ENCODE assay signal across 29 mouse cellular contexts in genomic region chr3:135568633-135569032, GRCm38 (mm10).
DNase-seq lines count a peak whose midpoint lies in the region; ATAC-seq and TF ChIP-seq lines count a peak whose summit lies in the region.
"Had no signal": no experiment of that assay in that cellular context is flagged by ENCODE, and none has a peak within 500 bp of the region (broad histone marks: within the 10 kb centered on the region; RNA-seq: fewer than 3 reads in every experiment).

No protein-coding gene starts in this region.

- H3K4me3 ChIP-seq in heart, embryonic 12.5 days, result no peak overlapping the region
- no peak overlapping the region for H3K4me3 ChIP-seq in lung, postnatal 0 days (ENCODE audit: low read depth, low read length)
- no peak overlapping the region for H3K4me3 ChIP-seq in MEL (ENCODE audit: control insufficient read depth in 1 of 2, insufficient read depth in 1 of 2, low read depth in 2 of 2, low read length in 2 of 2)
- H3K4me3 ChIP-seq: embryonic facial prominence, embryonic 15.5 days; forebrain, embryonic 13.5 days; heart, adult 2 months; hindbrain, embryonic 10.5 days; kidney, embryonic 15.5 days; left cerebral cortex, adult 2 months; limb, embryonic 12.5 days; liver, embryonic 15.5 days had no signal

- no peaks in the 10 kb centered on the region for H3K79me2 ChIP-seq in MEL (ENCODE audit: control insufficient read depth, insufficient read depth, low read length, poor library complexity)

- peak overlapping the region; percentile 37; the same call in 1 of the 2 replicates for H3K27ac ChIP-seq in heart, embryonic 12.5 days (ENCODE audit: poor library complexity, severe bottlenecking)
- no peak overlapping the region for H3K27ac ChIP-seq in lung, postnatal 0 days (ENCODE audit: low read length)
- H3K27ac ChIP-seq in MEL (ENCODE audit: control insufficient read depth, low read depth, low read length), result no peak overlapping the region
- H3K27ac ChIP-seq: embryonic facial prominence, embryonic 15.5 days; forebrain, embryonic 13.5 days; hindbrain, embryonic 10.5 days; kidney, embryonic 15.5 days; left cerebral cortex, adult 2 months; limb, embryonic 12.5 days; liver, embryonic 15.5 days; stomach, postnatal 0 days had no signal

- H3K27me3 ChIP-seq in heart, embryonic 12.5 days (replicated peaks), result no peaks in the 10 kb centered on the region
- H3K27me3 ChIP-seq in lung, postnatal 0 days (replicated peaks; ENCODE audit: insufficient read depth, low read length), result no peaks in the 10 kb centered on the region
- H3K27me3 ChIP-seq in MEL (ENCODE audit: control insufficient read depth in 1 of 2, insufficient read depth in 2 of 2, low read length in 2 of 2), result no peaks in the 10 kb centered on the region
- H3K27me3 ChIP-seq in splenic B cell, adult 2 months (ENCODE audit: control insufficient read depth, insufficient read depth, low read length, poor library complexity, severe bottlenecking), result no peaks in the 10 kb centered on the region
- H3K27me3 ChIP-seq: embryonic facial prominence, embryonic 15.5 days; forebrain, embryonic 13.5 days; kidney, embryonic 15.5 days; limb, embryonic 12.5 days; liver, embryonic 15.5 days had no signal

- no peak for TF ChIP-seq CTCF in lung, postnatal 0 days (IDR thresholded peaks at IDR 0.05)
- no peak for TF ChIP-seq CTCF in MEL (IDR thresholded peaks at IDR 0.05 in 2 of 3, conservative IDR thresholded peaks at IDR 0.05 in 1 of 3; ENCODE audit: control insufficient read depth in 1 of 3, insufficient read depth in 1 of 3, low read depth in 2 of 3, low read length in 3 of 3, poor library complexity in 1 of 3, severe bottlenecking in 1 of 3)

- DNase-seq in heart, adult 8-10 months (ENCODE audit: low spot score), result no peak
- peak; percentile 12 for DNase-seq in lung, postnatal 0 days (ENCODE audit: low spot score)
- no peak for DNase-seq in lung, postnatal 4 days
- peak; percentile 23 for DNase-seq in MEL (ENCODE audit: low read depth, low spot score)
- peak; percentile 15 for DNase-seq in splenic B cell, adult 2 months (ENCODE audit: low read depth, low spot score)
- no peak for DNase-seq in right cerebral cortex, adult 2 months (ENCODE audit: low spot score in 2 of 2)
- DNase-seq: adrenal gland, postnatal 14 days; cerebellum, adult 11 months; cerebellum, adult 9-10 months; gastrocnemius, postnatal 25 days; kidney, adult 18-20 months; kidney, postnatal 25 days; lung, embryonic 14.5 days; lung, postnatal 36 days; midbrain, embryonic 14.5 days; right cerebral cortex, postnatal 14 days; thymus, adult 2 months; thymus, postnatal 36 days had no signal

- TF ChIP-seq EP300 in lung, postnatal 0 days (IDR thresholded peaks at IDR 0.05), result no peak
- TF ChIP-seq EP300 in MEL (IDR thresholded peaks at IDR 0.05; ENCODE audit: low read depth in 1 of 2, low read length in 2 of 2), result no peak; a peak in 1 of 4 replicates

- H3K9ac ChIP-seq in heart, embryonic 12.5 days, result no peak overlapping the region
- no peak overlapping the region for H3K9ac ChIP-seq in lung, postnatal 0 days (replicated peaks; ENCODE audit: low read depth)
- no peak overlapping the region for H3K9ac ChIP-seq in MEL (ENCODE audit: control insufficient read depth, low read depth, low read length, poor library complexity, severe bottlenecking)
- H3K9ac ChIP-seq: embryonic facial prominence, embryonic 15.5 days; forebrain, embryonic 13.5 days; kidney, embryonic 15.5 days; limb, embryonic 12.5 days; liver, embryonic 15.5 days; lung, embryonic 14.5 days had no signal

- H3K4me2 ChIP-seq in heart, embryonic 12.5 days, result no peak overlapping the region
- no peak overlapping the region for H3K4me2 ChIP-seq in lung, postnatal 0 days (replicated peaks; ENCODE audit: low read depth, low read length)
- H3K4me2 ChIP-seq: embryonic facial prominence, embryonic 15.5 days; forebrain, embryonic 13.5 days; kidney, embryonic 15.5 days; limb, embryonic 12.5 days; liver, embryonic 15.5 days; lung, embryonic 14.5 days had no signal

- H3K9me3 ChIP-seq in heart, embryonic 12.5 days (replicated peaks), result no peaks in the 10 kb centered on the region
- H3K9me3 ChIP-seq in lung, postnatal 0 days (ENCODE audit: low read length), result no peaks in the 10 kb centered on the region
- no peaks in the 10 kb centered on the region for H3K9me3 ChIP-seq in MEL (replicated peaks; ENCODE audit: insufficient read depth, low read length)
- H3K9me3 ChIP-seq: embryonic facial prominence, embryonic 15.5 days; forebrain, embryonic 13.5 days; hindbrain, embryonic 10.5 days; kidney, embryonic 15.5 days; limb, embryonic 12.5 days; liver, embryonic 15.5 days had no signal

- no peak for ATAC-seq in heart, embryonic 12.5 days (ENCODE audit: insufficient number of reproducible peaks, low FRiP score)
- ATAC-seq in lung, postnatal 0 days, result no peak
- ATAC-seq: forebrain, embryonic 13.5 days; hindbrain, embryonic 16.5 days had no signal

- peaks cover 18% of the 10 kb centered on the region for H3K36me3 ChIP-seq in heart, embryonic 12.5 days
- no peaks in the 10 kb centered on the region for H3K36me3 ChIP-seq in lung, postnatal 0 days (ENCODE audit: insufficient read depth, low read length)
- peaks cover 0 to 3% of the 10 kb centered on the region in 2 experiments; a peak in 2 of 4 replicates for H3K36me3 ChIP-seq in MEL (ENCODE audit: control insufficient read depth in 1 of 2, insufficient read depth in 2 of 2, low read length in 2 of 2)
- no peaks in the 10 kb centered on the region for H3K36me3 ChIP-seq in splenic B cell, adult 2 months (ENCODE audit: control insufficient read depth, insufficient read depth, low read length, poor library complexity, severe bottlenecking)
- H3K36me3 ChIP-seq: embryonic facial prominence, embryonic 15.5 days; hindbrain, embryonic 10.5 days; limb, embryonic 12.5 days; liver, embryonic 15.5 days had no signal

- no peak for TF ChIP-seq POLR2A in MEL (IDR thresholded peaks at IDR 0.05; ENCODE audit: control insufficient read depth in 1 of 2, insufficient read depth in 1 of 2, low read depth in 1 of 2, low read length in 2 of 2, poor library complexity in 1 of 2)

- WGBS in heart, embryonic 12.5 days, result 42% methylated on average over 5 of the region's 5 CpGs
- 56% methylated on average over 5 of the region's 5 CpGs for WGBS in lung, postnatal 0 days

- TF ChIP-seq RAD21 in MEL (IDR thresholded peaks at IDR 0.05; ENCODE audit: low read depth, low read length), result no peak

- peaks cover 23% of the 10 kb centered on the region for H3K4me1 ChIP-seq in heart, embryonic 12.5 days (replicated peaks)
- H3K4me1 ChIP-seq in lung, postnatal 0 days (ENCODE audit: insufficient read depth, low read depth, low read length), result no peaks in the 10 kb centered on the region
- peaks cover 9 to 10% of the 10 kb centered on the region in 2 experiments for H3K4me1 ChIP-seq in MEL (ENCODE audit: control insufficient read depth in 1 of 2, insufficient read depth in 2 of 2, low read length in 2 of 2)
- H3K4me1 ChIP-seq: forebrain, embryonic 13.5 days; hindbrain, embryonic 10.5 days; limb, embryonic 12.5 days; liver, embryonic 15.5 days had no signal

TF ChIP-seq in MEL, 35 proteins besides CTCF, POLR2A, EP300 and RAD21:
- TF ChIP-seq HCFC1 (IDR thresholded peaks at IDR 0.05; ENCODE audit: low read depth, low read length) (no peak), MYC (IDR thresholded peaks at IDR 0.05; ENCODE audit: low read depth, low read length) (no peak), ZNF384 (IDR thresholded peaks at IDR 0.05; ENCODE audit: low read depth, low read length) (no peak), CHD2 (IDR thresholded peaks at IDR 0.05; ENCODE audit: low read length) (no peak), NELFE (IDR thresholded peaks at IDR 0.05; ENCODE audit: low read depth, low read length) (no peak)
TF ChIP-seq in MEL: peak in this region for 0.

Comparison
In these comparisons a context has a peak if more than half of its experiments do, and no peak if none do; other contexts are left out.
1. DNase-seq: peak in lung, postnatal 0 days (single experiment), MEL (single experiment) and splenic B cell, adult 2 months (single experiment); none in heart, adult 8-10 months (single experiment), lung, postnatal 4 days (0 of 2) and right cerebral cortex, adult 2 months (0 of 2).